Mouse (Mus musculus) liver, embryonic 14.5 days (tissue): Measurements from ENCODE around the gene Sdhb. TPM values are rescaled to one million over a fixed set of nuclear protein-coding genes. Genes with fewer than 3 reads are reported as not detected.

Experiments
- ATAC-seq: fragments of 200-750 bp; cut with Nextera tagmentation; 2 replicates; pipeline ENCODE4 v1.8.0; 2017; ENCODE audit warnings: moderate number of reproducible peaks, mild to moderate bottlenecking, moderate library complexity; ENCODE audit not compliant: insufficient read depth
- DNase-seq, 3 experiments: peaks; one replicate each; pipeline ENCODE4 v3.0.0-alpha.2; 2012 to 2013; ENCODE audit warnings: low read depth in 3 of 3, low spot score in 3 of 3
- H3K27ac ChIP-seq: fragments of 300-500 bp; sonication (generic); 2 replicates; pipeline ENCODE4 v1.5.1; 2014; ENCODE audit warnings: moderate library complexity, mild to moderate bottlenecking, control low read depth, inconsistent platforms
- H3K27me3 ChIP-seq: fragments of 300-500 bp; sonication (generic); 2 replicates; pipeline ENCODE4 v1.6.1; 2014; ENCODE audit warnings: mild to moderate bottlenecking, low read length, moderate library complexity; ENCODE audit not compliant: control insufficient read depth, insufficient read depth
- H3K36me3 ChIP-seq: fragments of 300-500 bp; sonication (generic); replicated peaks from 2 replicates; pipeline ENCODE4 v1.6.1; 2014; ENCODE audit warnings: low read depth; ENCODE audit not compliant: control insufficient read depth, insufficient read depth
- H3K4me1 ChIP-seq, 2 experiments: fragments of 200-500 bp in 1 of 2; fragments of 300-500 bp in 1 of 2; sonication (generic) in 1 of 2; replicated peaks; 2 replicates each; pipeline ENCODE4 v1.6.1; 2012 to 2014; ENCODE audit warnings: antibody characterized with exemption in 1 of 2, inconsistent platforms in 1 of 2, low read length in 1 of 2; ENCODE audit not compliant: control insufficient read depth in 2 of 2, insufficient read depth in 2 of 2
- H3K4me2 ChIP-seq: fragments of 300-500 bp; sonication (generic); 2 replicates; pipeline ENCODE4 v1.6.1; 2014; ENCODE audit warnings: low read depth, mild to moderate bottlenecking, control low read depth, moderate library complexity
- H3K4me3 ChIP-seq, 2 experiments: fragments of 200-500 bp in 1 of 2; fragments of 300-500 bp in 1 of 2; sonication (generic) in 1 of 2; 2 replicates each; pipeline ENCODE4 v1.5.1; 2012 to 2014; ENCODE audit warnings: low read depth in 2 of 2, low read length in 2 of 2, mild to moderate bottlenecking in 2 of 2, control low read depth in 1 of 2, inconsistent platforms in 1 of 2, moderate library complexity in 1 of 2; ENCODE audit not compliant: insufficient read depth in 1 of 2
- H3K9ac ChIP-seq: fragments of 300-500 bp; sonication (generic); replicated peaks from 2 replicates; pipeline ENCODE4 v1.6.1; 2014; ENCODE audit warnings: mild to moderate bottlenecking, control low read depth, moderate library complexity
- H3K9me3 ChIP-seq: fragments of 300-500 bp; sonication (generic); 2 replicates; pipeline ENCODE4 v1.6.1; 2016; ENCODE audit warnings: low read length, mixed read lengths; ENCODE audit not compliant: control insufficient read depth
- CTCF ChIP-seq: IDR thresholded peaks from 2 replicates; pipeline ENCODE4 v1.5.1; 2016; ENCODE audit warnings: antibody characterized with exemption, low read depth, control low read depth
- EP300 ChIP-seq: IDR thresholded peaks from 2 replicates; pipeline ENCODE4 v1.6.1; 2016; ENCODE audit warnings: antibody characterized with exemption, low read depth
- WGBS: fragments of 180-500 bp; shearing (Covaris S2); extraction: QIAGEN DNeasy Blood & Tissue Kit; methylation state at CpG from one replicate; pipeline ENCODE4 v1.1.7; 2014; ENCODE audit not compliant: insufficient replicate concordance; 5-methylcytosine and 5-hydroxymethylcytosine counted together
- polyA plus RNA-seq, 2 experiments: library from polyadenylated mRNA; depleted of rRNA in 1 of 2; stranded (reverse) in 1 of 2; unstranded in 1 of 2; fragments of >200 nt; fragmentation: Nextera tagmentation in 1 of 2; extraction: Ambion mirVana in 1 of 2; gene quantifications; 2 replicates each; pipeline versions ENCODE4 v1.2.1 to v1.2.3; 2012 to 2014

Sdhb gene
- polyA plus RNA-seq, 2 experiments, result 86.1 to 201 TPM

GRCm38 (mm10) chr4:140951861-140952641 is 9.0 kb upstream of the Sdhb start:
- Histone ChIP-seq H3K36me3 (no peaks in the 10 kb centered on the region), H3K4me3 (no peak overlapping the region), H3K27ac (no peak overlapping the region), H3K9ac (no peak overlapping the region), H3K9me3 (no peaks in the 10 kb centered on the region), H3K27me3 (no peaks in the 10 kb centered on the region; the same call in 1 of the 2 replicates), H3K4me2 (no peak overlapping the region), H3K4me1 (peaks cover 0 to 5% of the 10 kb centered on the region in 2 experiments; a peak in 1 of 4 replicates)
- no peak for ATAC-seq
- no peak for DNase-seq
- WGBS, result 54% methylated on average over 18 of the region's 18 CpGs
- TF ChIP-seq EP300 (no peak), CTCF (no peak)

DNA sequence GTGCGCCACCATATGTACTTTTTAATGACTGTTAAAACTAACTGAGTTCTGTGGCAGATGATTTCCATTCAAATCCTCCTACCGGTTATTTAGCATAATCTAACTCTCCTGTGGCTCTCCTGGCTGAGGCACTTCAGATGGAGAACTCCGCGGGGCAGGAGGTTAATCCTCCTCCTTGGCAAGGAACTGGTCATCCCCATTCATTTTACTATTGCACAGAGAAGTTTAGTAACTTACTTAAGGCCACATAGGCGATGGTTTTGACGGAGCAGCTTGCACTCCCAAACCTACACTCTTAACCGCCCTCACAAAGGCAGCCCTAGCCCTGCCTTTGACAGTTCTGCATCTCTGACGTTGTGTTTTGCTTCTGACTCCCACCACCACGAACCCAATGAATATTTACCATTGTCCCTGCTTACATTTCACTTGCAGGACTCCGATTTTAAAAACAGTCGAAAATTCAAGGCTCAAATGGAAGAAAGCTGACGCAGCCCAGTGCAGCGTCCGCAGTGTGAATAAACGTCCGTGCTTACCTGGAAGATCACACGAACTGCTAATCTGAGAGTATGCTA is 3.8 kb upstream of the Sdhb start:
- DNase-seq (no peak), ATAC-seq (no peak)
- Histone ChIP-seq H3K4me2 (peak overlapping the region; percentile 62), H3K9me3 (no peaks in the 10 kb centered on the region), H3K27me3 (no peaks in the 10 kb centered on the region; the same call in 1 of the 2 replicates), H3K27ac (no peak overlapping the region), H3K9ac (no peak overlapping the region), H3K36me3 (no peaks in the 10 kb centered on the region), H3K4me1 (peaks cover 7 to 10% of the 10 kb centered on the region in 2 experiments), H3K4me3 (peak overlapping the region; percentile 36 to 40)
- 18% methylated on average over 17 of the region's 17 CpGs for WGBS
- TF ChIP-seq CTCF (no peak), EP300 (no peak)

GRCm38 (mm10) chr4:140957725-140958124 is 3.3 kb upstream of the Sdhb start:
- DNase-seq, result peak in 1 of 3 experiments; percentile 40

DNA sequence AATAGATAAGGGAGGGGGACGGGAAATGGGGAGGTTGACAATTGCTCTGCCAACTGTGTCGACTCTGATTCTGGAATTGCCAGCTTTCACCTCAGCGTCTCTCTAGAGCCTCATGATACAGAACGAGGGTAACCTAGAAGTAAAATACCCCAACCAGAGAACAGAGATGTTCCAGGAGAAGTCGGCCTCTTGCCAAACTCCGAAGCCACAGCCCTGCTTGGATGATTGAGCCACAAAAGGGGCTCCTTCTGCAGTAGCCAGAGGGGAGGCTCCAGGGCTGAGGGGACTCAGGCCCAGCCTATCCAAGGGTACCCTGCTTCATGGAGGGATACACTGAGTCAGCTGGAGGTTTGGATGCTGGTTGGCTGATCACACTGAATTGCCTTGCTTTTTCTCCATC is 2.7 kb upstream of the Sdhb start:
- 47% methylated on average over 6 of the region's 6 CpGs for WGBS
- no peak for ATAC-seq

More at GRCm38 (mm10) chr4:140957725-140958124, 3.3 kb upstream of the Sdhb start:
- 3% methylated on average over 13 of the region's 13 CpGs for WGBS
- Histone ChIP-seq H3K27ac (no peak overlapping the region), H3K4me2 (peak overlapping the region; percentile 62), H3K27me3 (no peaks in the 10 kb centered on the region; the same call in 1 of the 2 replicates), H3K9ac (peak overlapping the region; percentile 23; the same call in 1 of the 2 replicates), H3K36me3 (no peaks in the 10 kb centered on the region), H3K4me3 (peak overlapping the region; percentile 36 to 40), H3K4me1 (peaks cover 12 to 13% of the 10 kb centered on the region in 2 experiments), H3K9me3 (no peaks in the 10 kb centered on the region)
- ATAC-seq, result no peak
- TF ChIP-seq CTCF (peak; percentile 98), EP300 (no peak)

DNA sequence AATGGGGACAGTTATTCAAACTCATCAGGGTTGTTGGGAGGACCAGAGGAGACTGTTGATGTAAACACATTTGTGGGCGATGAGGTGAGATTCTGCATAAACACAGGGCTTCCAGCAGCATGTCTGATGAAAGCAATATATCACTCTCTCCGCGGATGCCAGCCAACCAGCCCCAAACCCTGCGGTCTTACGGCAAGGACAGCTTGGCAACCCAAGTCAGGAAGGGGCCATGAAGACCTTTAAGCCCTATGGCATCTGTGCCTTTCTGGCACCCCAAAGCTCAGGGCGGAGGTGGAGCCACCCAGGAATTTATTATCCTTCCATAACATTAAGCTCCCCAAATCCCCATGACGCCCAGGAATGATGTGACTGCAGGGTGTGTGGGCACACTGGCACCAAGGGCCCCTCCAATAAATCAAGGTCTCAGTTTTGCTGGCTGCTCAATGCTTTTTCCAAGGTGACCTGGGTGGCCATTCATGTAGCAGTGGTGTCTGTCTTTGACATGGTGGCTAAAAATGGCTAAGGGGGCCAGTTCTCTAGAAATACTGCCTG is 1.8 kb upstream of the Sdhb start:
- Histone ChIP-seq H3K4me2 (no peak overlapping the region), H3K9me3 (no peaks in the 10 kb centered on the region), H3K4me1 (peaks cover 16 to 19% of the 10 kb centered on the region in 2 experiments), H3K36me3 (no peaks in the 10 kb centered on the region), H3K4me3 (no peak overlapping the region), H3K27me3 (no peaks in the 10 kb centered on the region; the same call in 1 of the 2 replicates), H3K9ac (no peak overlapping the region), H3K27ac (no peak overlapping the region)
- 67% methylated on average over 7 of the region's 7 CpGs for WGBS
- ATAC-seq (no peak), DNase-seq (no peak)
- TF ChIP-seq EP300, result no peak
- TF ChIP-seq CTCF, result no peak

More for the DNA sequence above, 2.7 kb upstream of the Sdhb start:
- no peak for DNase-seq
- no peak for TF ChIP-seq CTCF
- no peak for TF ChIP-seq EP300
- Histone ChIP-seq H3K4me1 (peaks cover 16 to 19% of the 10 kb centered on the region in 2 experiments), H3K27ac (no peak overlapping the region), H3K4me2 (no peak overlapping the region), H3K27me3 (no peaks in the 10 kb centered on the region; the same call in 1 of the 2 replicates), H3K4me3 (no peak overlapping the region), H3K9ac (no peak overlapping the region), H3K36me3 (no peaks in the 10 kb centered on the region), H3K9me3 (no peaks in the 10 kb centered on the region)
